Mouse (Mus musculus) lung, adult 2 months (tissue): Measurements from ENCODE around the gene Glt6d1. TPM values are rescaled to one million over a fixed set of nuclear protein-coding genes. Genes with fewer than 3 reads are reported as not detected.

Experiments
- DNase-seq: peaks from one replicate; pipeline ENCODE4 v3.0.0; 2022
- H3K4me1 ChIP-seq: fragments of 200-500 bp; 2 replicates; pipeline ENCODE4 v1.6.1; 2011; ENCODE audit warnings: low read length; ENCODE audit not compliant: control insufficient read depth, insufficient read depth
- H3K4me3 ChIP-seq: fragments of 200-500 bp; replicated peaks from 2 replicates; pipeline ENCODE3; 2011; ENCODE audit warnings: low read depth, mild to moderate bottlenecking, control low read depth, low read length; ENCODE audit errors: extremely low read depth
- CTCF ChIP-seq: fragments of 200-500 bp; IDR thresholded peaks from 2 replicates; pipeline ENCODE4 v1.5.1; 2011; ENCODE audit warnings: mild to moderate bottlenecking, low read length, control low read depth; ENCODE audit not compliant: insufficient read depth
- POLR2A ChIP-seq: fragments of 200-500 bp; IDR thresholded peaks from 2 replicates; pipeline ENCODE4 v1.6.1; 2011; ENCODE audit warnings: low read depth, mild to moderate bottlenecking, control low read depth, low read length, borderline replicate concordance; ENCODE audit errors: extremely low read depth
- WGBS: fragments of 180-500 bp; shearing (Covaris S2); methylation state at CpG from one replicate; pipeline ENCODE4 v1.1.7; 2018; 5-methylcytosine and 5-hydroxymethylcytosine counted together
- polyA plus RNA-seq: library from polyadenylated mRNA; depleted of rRNA; stranded (reverse); fragments of >200 nt; gene quantifications from 2 replicates; pipeline ENCODE4 v1.2.3, GENCODE M21; 2012

Glt6d1 gene
- polyA plus RNA-seq, 1 experiment = not detected

DNA sequence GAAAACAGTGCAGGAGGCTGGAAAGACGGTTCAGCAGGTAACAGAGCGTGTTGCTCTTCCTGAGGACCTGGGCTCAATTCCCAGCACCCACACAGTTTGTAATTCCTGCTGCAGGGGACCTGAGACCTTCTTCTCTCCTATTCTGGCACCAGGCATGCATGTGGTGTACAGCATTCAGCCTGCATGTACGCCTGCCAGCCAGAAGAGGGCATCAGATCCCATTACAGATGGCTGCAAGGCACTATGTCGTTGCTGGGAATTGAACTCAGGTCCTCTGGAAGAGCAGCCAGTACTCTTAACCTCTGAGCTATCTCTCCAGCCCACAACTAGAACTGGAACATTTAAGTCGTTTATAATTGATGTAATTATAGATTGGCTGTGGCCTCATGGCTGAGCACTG, 2.3 kb downstream of the Glt6d1 start:
- TF ChIP-seq POLR2A (no peak), CTCF (no peak)
- WGBS = 83% methylated on average over 5 of the region's 5 CpGs
- DNase-seq = no peak

DNA sequence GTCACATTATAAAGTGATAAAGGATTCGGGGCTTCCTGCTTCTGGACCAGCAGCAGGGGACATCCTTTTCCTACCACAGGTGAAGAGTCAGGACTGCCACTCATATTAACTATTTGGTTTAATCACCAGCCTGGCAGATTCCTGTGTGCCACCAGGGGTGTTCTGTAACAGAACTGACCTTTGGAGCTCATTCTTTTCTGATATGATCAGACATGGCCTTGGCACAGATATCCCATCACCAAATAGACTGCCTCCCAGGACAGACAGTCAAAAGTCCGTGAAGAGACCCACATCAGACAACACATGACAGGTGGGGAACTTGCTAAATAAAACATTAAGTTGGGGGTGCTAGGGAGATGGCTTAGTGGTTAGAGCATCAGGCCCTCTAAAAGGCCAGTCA, 3.9 kb downstream of the Glt6d1 start:
- no peak for TF ChIP-seq CTCF
- no peak for TF ChIP-seq POLR2A
- no peak for DNase-seq
- WGBS = 58% methylated on average over 2 of the region's 2 CpGs

More for the DNA sequence above, 2.3 kb downstream of the Glt6d1 start:
- H3K4me3 ChIP-seq = no peak overlapping the region
- no peaks in the 10 kb centered on the region for H3K4me1 ChIP-seq

DNA sequence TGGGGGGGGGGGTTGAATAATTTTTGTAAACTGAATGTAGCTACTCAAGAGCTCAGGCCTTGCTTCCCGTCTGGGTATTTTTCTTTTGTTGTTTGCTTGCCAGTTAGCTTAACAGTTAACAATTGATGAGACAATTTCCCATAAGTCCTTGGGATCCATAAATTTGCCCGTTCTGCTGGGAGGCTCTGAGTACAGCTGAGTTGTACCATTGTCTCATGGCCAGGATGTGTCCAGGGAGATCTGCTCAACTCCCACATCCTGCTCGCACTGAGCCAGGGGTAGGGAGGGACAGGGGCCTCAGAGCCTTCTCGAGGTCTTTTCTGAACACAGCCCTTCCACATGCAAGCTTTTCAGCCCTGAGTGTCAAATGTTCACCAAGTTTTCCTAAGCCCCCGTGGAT, 17.6 kb downstream of the Glt6d1 start:
- Histone ChIP-seq H3K4me3 (no peak overlapping the region), H3K4me1 (no peaks in the 10 kb centered on the region)
- no peak for DNase-seq
- TF ChIP-seq POLR2A = no peak
- no peak for TF ChIP-seq CTCF
- 32% methylated on average over 5 of the region's 5 CpGs for WGBS

More for the DNA sequence above, 3.9 kb downstream of the Glt6d1 start:
- H3K4me3 ChIP-seq = no peak overlapping the region
- no peaks in the 10 kb centered on the region for H3K4me1 ChIP-seq

DNA sequence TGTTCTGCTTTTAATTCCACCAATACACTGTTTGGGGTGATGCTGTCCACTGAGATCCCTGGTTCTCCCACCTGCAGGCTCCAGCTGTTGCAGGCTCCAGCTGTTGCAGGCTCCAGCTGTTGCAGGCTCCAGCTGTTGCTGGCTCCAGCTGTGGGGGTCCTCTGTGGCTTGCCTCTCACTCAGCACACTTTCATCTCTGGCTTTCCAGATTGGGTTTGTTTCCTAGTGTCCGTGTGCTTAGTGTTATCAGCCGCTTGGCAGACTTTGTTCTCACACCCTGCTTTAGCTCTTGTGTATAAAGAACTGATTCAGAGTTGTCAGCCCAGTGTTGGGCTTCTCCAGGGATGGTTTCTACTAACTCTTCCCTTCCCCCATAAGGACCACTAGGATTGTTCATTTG, 18.0 kb downstream of the Glt6d1 start:
- 31% methylated on average over 2 of the region's 2 CpGs for WGBS
- TF ChIP-seq POLR2A = no peak
- DNase-seq = no peak
- no peaks in the 10 kb centered on the region for H3K4me1 ChIP-seq
- H3K4me3 ChIP-seq = no peak overlapping the region

DNA sequence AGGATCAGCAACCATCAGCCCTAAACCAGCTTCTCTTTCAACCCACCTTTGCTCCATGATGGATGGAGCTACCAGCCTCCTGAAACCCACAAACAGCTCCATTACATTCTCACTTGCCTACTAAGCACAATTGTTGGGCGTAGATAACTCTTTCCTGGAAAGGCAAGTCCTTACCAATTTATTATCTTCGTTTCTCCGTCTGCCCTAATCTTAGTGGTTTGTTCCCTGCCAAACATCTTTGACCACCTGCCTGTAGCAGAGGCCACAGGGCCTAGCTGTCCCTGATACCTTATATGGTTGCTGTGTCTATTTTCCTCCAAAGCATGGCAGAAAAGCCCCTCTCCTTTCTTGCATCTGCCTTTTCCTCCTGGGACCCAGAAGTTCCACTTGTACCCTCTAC, 26.6 kb downstream of the Glt6d1 start:
- Histone ChIP-seq H3K4me1 (no peaks in the 10 kb centered on the region), H3K4me3 (no peak overlapping the region)
- 87% methylated on average over 3 of the region's 3 CpGs for WGBS
- no peak for TF ChIP-seq POLR2A
- TF ChIP-seq CTCF = no peak
- no peak for DNase-seq

DNA sequence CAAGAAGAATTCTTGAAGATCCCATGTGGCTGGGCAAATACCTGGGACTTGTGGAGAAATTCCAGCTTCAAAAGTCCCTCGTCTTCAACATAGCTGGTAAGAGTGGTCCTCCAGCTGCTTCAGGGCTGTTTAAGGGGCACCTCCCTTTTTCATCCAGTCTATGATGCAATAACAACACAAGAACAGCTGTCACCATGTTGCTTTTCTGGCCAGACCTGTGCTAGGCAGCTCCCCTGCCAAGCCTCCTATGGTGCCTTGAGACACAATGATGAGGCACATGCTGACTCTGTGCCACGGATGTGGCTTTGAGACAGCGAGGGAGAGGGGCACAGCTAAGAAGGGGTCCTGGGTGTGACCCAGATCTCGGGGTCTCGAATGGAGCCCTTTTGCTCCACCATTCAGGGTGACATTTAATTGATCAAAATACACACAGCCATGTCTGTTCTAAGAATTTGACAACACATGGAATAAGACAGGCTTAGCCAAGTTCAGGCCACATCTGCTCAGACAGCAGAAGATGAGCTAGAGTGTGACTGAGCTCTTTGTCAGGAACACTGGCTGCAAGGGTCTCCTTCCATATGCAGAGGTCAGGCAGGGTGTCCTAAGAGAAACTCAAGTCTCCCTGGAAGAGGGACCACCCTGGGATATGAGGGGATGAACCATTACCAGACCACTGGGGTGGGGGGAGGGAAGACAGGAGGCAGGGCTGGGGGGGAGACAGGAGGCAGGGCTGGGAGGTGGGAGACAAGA, 29.9 kb downstream of the Glt6d1 start:
- TF ChIP-seq CTCF = no peak
- no peak for TF ChIP-seq POLR2A
- no peaks in the 10 kb centered on the region for H3K4me1 ChIP-seq
- no peak for DNase-seq
- no peak overlapping the region for H3K4me3 ChIP-seq
- WGBS = 46% methylated on average over 5 of the region's 5 CpGs

DNA sequence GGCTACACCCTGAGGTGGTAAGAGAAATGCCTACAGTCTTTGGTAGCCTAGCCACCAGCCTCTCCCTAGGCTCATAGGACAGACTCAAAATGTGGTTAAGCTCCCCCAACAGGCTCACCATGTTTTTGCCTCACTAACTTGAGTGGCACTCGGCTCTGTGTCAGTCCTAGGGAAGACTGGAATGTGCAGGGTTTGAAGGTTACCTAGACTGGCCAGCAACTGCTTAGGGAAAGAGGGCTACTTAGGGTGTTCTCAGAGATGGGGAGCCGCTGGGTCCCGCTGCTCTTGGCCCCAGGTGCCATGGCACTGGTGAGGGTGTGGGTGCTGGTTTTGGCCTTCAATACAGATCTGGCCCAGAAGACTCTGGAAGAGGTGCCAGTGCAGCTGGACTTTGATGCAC, 33.7 kb downstream of the Glt6d1 start, which contains the start of gene Gm13539:
Gene Gm13539, plus strand, starts transcription at position 301 of the 400 bp plus-strand sequence.
- no peak for DNase-seq
- H3K4me1 ChIP-seq = no peaks in the 10 kb centered on the region
- TF ChIP-seq POLR2A = no peak
- no peak for TF ChIP-seq CTCF
- WGBS = 77% methylated on average over 3 of the region's 3 CpGs
- no peak within 1 kb of the TSS for H3K4me3 ChIP-seq

DNA sequence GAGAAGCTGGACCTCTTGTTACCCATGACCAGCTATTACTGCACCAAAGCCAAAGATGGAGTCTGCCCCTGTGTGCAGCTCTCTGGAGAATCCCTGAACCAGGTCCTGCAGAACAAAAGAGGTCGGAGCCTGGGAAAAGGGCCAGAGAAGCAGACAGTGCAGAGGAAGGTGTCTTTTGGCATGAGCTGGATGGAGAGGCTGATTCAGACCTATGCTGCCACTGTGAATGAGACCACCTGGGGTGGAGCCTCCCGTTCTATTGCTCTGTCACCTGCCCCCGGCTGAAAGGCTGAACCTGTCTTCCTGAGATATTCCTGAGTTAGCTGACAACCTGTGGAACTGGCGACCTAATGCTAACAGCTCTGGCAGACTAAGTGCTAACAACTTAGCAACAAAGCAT, 34.7 kb downstream of the Glt6d1 start:
- TF ChIP-seq CTCF (no peak), POLR2A (no peak)
- no peak for DNase-seq

DNA sequence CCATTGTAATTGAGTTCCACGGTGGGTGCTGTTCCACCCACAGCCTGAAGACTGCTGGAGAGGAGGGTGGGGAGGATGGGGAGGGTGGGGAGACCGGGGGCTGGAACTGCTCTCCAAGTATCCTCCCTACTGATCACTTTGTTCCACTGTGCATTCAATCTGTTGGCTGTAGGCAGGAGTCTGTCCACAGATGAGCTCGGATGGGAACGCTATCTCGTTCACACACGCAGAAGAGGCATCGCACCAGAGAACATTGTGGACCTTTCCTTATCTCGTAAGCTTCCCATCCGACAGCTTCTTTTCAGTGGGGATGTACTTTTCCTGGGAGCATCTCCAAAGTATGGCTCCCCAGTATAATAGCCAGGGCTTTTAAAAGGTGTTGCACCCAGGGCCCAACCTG, 36.6 kb downstream of the Glt6d1 start:
- 79% methylated on average over 9 of the region's 9 CpGs for WGBS
- Histone ChIP-seq H3K4me1 (no peaks in the 10 kb centered on the region), H3K4me3 (no peak overlapping the region)
- TF ChIP-seq POLR2A (no peak), CTCF (no peak)
- no peak for DNase-seq

More for the DNA sequence above, 34.7 kb downstream of the Glt6d1 start:
- WGBS = 44% methylated on average over 4 of the region's 4 CpGs
- Histone ChIP-seq H3K4me1 (no peaks in the 10 kb centered on the region), H3K4me3 (no peak overlapping the region)

DNA sequence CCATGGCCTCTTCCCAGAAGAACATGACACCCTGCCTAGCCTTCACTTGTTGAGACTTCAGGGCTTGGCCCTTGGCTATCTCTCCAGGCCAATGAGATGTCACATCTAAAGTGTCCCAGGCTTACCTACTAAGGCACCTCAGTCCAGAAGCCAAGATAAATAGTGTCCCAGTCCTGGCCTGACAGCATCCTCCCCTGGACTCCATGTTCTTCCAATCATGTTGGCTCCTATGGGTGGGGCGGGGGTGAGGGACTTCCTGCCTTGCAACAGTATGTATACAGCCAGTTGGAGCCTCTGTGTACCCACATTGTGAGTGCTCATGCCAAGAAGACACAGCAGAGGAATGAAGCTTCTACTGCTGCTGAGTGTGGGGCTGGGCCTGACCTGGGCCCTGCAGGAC, 38.9 kb downstream of the Glt6d1 start, which contains the start of gene Lcn11:
Gene Lcn11, plus strand, starts transcription at position 301 of the 400 bp plus-strand sequence.
- WGBS = 85% methylated on average over 1 of the region's 1 CpGs
- Histone ChIP-seq H3K4me1 (no peaks in the 10 kb centered on the region), H3K4me3 (no peak within 1 kb of the TSS)
- DNase-seq = no peak
- TF ChIP-seq POLR2A (no peak), CTCF (no peak)
